Mouse (Mus musculus) CD4-positive helper T cell, adult 2 months (primary cell): ENCODE measurements around the gene Tomm22.

Experiments
- DNase-seq: peaks from one replicate; pipeline ENCODE4 v3.0.0-alpha.2; 2012; ENCODE audit warnings: low read depth, missing footprints, low spot score

Tomm22 gene

DNA sequence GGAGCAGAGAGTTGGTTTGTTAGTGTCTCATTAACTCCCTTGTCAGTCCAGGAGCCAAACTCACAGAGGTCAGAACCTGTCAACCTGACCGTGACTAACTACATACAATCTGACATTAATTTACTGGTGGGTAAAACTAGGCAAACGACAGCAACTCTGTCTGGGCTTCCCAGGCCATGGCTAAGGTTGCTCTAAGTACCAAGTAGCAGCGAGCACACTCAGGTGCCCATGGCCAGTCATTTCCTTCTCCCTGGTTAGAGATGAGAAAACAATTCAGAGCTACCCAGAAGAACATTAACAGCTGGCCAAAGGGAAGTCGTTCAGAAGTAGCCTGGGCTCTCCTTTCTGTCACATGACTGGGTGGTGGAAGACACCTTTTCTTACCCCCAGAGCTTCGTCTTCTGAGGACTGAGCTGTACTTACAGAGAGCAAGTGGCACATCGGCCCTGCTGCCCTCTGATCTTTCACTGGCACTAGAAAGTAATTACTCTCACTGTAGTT, 14.5 kb downstream of the Tomm22 start:
- no peak for DNase-seq

DNA sequence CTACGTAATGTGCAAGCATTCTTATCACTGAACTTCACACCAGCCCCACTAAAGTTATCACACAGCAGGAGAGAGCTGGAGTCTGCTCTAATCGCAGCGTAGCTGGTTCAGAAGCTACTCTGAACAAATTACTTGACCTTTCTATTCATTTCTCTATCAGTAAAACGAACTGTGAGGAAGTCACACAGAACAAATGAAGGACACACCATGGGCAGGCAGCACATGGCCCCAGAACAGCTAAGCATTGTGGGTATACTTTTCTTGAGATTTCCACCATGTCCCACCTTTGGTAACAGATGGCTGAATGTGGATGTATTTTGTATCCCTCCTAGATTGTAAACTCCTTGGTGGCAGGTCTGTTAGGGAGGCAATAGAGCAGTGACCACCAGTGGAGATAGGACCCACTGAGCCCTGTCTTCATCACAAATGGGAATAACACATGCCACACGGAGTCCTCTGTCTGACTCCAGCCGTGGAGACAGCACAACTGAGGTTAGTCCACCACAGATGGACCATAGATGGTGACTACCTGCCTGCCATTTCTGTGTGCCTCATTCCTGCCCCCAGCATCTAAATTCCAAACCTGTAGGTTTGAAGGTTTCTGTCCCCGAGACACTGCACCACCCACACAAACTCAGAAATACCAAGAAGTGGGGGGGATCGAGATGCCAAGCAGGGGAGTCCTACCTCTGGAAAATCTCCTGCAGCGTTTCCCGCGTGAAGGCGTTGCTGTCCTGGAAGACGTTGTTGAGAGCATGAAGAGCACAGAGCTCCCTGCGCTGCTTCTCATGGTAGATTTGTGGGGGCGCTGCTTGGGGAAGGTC, 15.6 kb downstream of the Tomm22 start:
- DNase-seq, result no peak

DNA sequence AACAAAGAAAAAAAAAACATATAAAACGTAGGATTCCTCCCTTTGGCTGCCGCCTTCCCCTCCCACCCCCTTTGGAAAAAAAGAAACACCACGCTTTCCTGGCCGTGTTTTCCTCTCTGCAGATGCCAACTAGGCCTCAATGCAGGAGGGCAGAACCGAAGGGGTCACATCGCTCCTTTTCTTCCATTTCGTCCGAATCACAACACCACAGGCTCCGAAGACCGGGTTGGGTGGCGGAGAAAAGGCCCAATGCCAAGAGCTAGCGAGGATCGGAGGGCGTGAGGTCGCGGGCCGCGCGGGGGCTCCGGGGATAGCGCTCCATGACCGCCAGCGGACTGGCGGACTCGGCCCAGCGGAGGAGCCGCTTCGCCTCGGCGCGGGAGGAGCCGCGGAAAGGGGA, 16.5 kb downstream of the Tomm22 start:
- no peak for DNase-seq

DNA sequence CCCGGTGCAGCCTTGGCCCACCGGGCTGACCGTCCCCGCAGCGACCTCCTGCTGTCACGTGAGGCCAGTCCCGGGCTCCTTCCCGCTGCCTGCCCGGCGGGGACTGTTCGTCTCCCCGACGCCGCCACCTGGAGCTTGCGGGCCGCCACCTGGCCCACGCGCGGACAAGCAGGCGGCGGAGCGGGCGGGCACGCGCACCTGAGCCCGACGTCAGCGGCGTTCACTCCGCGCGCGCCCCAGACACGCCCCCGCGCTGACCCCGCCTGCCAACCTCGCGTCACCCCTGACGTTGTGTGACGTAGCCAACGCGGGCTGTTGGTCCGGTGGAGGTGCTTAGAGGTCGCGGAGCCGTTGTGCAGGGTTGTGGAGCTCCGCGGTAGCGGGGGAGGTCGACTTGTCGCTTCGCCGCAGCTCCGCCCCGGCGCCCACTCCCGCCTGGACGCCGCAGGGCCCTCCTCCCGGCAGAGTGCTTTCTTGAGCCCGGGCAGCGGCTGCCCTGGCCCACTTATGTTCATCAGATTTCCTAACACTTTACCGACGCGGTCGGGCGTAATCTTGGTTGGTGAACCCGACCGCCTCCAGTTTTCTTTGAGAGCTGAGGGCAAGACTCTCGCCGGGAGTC, 17.1 kb downstream of the Tomm22 start, which contains the start of gene Josd1:
Josd1 (minus strand) TSS at position 274 of the 622 bp plus-strand sequence.
- DNase-seq, result peak; percentile 97

DNA sequence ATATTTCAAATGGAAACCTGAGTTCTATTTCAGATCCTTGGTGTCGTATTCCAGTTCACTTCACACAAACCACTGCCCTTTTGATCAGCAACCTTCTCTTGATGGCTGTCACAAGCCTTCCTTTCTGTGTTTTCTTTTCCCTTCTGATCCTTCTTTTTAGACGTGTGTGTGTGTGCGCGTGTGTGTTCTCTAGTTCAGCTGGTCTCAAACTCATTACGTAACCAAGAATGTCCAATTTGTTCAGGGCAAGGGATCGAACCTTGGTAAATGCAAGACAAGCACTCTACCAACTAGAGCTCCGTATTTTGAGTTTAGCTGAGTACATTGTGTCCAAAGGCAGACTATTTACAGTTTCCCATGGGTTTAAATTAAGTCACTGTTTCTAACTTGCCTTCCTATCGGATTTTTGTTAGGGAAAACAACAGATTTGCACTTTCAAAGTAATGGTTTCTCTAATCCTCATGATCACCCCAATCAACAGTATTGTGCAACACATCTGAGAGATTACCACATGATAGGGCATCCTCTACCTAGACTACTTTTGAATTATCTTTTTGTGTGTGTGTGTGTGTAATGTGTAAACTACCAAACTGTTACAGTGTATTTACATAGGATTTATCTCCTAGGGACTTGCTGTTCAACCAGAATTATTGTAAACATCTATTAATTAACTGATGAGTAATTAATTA, 17.8 kb downstream of the Tomm22 start:
- peak; percentile 60 for DNase-seq

DNA sequence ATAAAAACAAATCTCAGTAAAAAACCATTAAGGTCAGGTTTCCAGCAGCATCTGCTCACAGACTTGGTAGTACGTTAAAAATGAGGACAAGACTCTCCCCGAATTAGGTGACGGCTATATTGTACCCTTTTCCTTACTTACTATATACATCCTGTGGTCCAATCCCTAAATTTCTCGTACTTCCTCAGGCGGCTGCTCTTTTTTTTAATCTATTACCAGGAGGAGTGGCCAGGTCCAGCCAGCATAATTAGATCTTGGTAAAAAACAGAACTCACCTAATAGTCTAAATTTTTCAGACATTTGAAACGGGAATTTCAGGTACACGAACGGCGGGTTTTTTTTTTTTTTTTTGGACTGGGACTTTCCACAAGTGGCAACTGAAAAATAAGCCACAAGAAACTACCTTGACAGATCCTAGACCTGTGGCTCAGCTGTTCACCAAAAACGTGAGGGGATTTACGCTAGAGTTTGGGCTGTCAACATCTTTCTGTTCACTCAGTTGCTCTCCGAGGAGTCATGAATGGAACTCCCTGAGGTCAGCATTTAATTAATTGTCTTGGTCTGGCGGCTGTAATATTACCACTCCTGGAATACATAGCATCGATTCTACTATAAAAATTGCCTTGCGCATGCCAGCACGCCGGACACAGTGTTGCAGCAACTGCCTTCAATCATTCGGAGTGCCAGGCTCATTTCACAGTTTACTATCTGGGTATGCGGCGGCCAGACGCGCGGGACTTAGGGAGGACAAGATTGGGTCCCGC, 19.2 kb downstream of the Tomm22 start:
- DNase-seq, result peak; percentile 80

DNA sequence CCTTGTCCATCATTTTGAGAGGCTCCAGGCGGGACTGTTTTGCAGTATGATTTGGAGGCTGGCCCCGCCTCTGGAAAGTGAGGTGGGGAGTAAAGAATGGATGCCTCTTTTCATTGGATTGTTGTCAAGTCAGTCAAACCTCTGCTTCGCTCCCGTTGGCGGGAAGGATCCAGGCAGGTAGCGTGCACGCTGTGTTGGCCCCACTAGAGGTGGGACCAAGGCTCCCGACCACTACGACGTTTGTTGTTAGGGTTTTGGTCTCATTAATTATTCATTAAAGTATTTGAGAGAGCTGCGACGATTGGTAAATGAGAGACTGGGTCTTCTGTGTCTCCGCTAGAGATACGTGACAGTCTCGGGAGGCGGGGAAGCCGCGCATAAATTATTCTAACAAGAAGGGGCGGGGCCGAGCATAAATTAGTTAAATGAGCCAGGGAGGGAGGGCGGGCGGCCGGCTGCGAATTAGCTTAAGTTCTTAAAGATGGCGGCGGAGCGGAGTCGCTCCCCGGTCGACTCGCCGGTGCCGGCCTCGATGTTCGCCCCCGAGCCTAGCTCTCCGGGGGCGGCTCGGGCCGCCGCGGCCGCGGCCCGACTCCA, 19.9 kb downstream of the Tomm22 start, which contains the start of gene Gtpbp1:
Gtpbp1 (plus strand) TSS at position 420 of the 597 bp plus-strand sequence.
- DNase-seq, result peak; percentile 99

DNA sequence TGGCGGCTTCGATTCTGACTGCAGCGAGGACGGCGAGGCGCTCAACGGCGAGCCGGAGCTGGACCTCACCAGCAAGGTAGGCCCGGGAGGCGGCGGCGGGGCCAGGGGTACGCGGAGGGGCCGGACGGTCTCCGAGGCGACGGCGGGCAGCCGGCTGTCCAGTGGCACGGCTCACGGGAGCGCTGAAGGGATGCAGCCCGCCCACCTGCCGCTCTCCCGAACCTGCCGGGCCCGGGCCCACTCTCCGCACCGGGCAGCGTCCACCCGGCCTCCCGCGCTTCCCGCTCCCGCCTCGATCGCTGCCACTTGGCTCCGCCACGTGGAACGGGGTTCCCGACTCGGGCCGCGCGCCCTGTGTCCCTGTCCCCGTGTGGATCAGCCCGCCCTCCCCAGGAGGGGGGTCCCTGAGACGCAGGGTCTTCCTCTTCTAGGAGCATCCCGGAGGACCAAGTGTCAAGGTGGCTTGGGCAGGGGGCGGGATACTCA, 20.4 kb downstream of the Tomm22 start:
- DNase-seq, result no peak

DNA sequence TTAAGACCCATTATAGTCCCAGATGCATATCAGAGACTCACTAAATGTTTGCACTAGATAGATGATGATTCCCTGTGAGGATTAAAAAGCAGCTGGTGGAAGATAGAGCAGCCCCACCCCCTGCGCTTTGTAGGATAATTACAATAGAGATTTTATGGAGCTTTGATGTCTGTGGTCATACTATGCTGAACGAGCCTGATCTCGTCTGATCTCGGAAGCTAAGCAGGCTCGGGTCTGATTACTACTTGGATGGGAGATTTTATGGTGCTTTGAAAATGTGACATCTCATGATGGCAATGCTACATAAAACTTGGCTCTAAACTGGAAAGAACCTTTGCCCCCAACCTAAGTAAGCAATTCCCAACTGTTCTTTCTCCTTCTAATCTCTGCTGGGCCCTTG, 21.7 kb downstream of the Tomm22 start:
- DNase-seq, result peak; percentile 44

DNA sequence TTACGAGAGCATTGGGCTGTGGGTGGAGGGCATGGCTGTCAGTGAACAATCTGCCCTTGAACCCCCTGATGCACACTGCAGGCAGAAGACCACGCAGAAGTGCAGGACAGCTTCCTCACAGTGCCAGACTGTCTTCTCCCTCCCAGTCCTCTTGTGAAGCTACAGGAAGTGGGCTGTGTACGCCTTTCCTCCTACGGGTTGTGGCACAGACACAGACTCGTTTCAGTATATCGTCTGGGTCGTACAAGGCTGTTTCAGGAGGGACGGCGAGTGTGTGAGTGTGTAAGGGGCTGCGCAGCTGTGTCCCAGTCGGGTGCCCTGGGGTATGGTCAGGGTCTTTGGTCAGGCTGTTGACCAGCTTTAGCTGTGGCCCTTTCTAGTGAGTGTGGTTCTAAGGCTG, 23.1 kb downstream of the Tomm22 start:
- DNase-seq, result peak; percentile 80

DNA sequence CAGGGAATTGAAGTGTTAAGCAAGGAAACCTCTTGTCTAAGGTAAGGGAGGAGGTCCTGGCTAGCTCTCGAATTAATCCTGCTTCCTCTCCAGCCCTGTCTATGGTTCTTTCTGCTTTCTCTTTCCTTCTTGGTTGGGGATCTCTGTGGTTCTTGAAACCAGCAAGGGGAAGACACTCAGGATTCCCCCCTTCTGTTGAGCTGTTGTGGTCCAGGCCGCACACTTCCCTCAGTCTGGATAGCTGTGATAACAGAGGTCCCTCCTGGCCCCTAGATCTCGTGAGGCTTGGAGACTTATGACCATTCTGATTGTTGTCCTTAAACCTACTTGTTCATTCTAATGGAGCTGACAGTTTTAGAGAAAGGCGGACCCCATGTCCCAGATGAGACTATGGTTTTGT, 23.9 kb downstream of the Tomm22 start:
- peak; percentile 33 for DNase-seq

DNA sequence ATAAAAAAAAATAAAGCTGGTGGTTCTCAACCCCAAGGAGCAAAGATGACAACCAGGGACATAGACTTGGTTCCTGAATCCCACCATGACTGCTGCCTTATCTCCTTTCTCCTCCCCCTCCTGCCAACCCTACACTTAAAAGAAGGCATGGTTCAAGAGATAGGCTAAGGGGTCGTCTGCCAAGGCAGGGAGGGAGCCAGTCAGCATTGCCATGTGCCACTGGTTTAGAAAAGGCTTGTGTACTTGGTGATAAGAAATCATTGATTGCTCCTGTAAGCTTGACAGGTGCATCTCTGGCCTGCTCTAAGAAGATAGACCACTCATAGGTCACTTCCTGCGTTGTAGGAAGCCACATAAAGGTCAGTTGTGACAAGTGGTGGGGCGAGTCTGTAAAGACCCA, 24.9 kb downstream of the Tomm22 start:
- DNase-seq, result no peak

DNA sequence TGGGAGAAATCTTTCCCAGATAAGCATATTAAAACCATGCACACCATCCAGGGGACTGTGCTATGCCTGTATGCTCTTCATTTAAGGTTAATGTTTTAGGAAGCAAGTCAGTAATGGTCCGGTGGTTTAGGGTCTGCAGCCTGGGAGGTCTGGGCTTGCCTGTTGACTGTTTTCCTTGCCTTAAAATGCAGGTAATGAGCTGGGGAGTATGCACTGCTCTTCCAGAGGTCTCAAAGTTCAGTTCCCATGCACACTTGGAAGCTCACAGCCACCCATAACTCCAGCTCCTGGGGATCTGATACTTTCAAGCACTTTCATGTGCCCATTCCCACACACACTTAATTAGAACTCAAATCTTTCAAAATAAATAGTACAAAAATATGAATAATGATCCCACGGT, 25.8 kb downstream of the Tomm22 start:
- DNase-seq, result no peak

DNA sequence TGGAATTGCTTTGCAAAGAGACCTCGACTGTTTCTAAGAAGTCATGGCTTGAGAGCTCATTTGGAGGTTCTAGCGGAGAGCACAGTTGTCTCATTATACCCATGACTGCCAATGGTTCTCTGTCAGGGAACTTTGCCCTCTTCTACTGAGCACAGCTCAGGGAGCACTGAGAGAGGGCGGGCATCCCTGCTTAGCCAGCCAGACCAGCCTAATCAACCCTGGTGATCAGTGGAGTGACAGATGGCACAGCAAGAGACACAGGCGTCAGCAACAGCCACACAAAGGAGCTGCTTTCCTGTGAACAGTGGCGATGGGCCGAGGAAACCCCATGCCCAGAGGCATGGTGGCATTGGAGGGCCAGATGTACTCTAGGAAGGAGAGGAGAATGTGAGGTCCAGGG, 26.4 kb downstream of the Tomm22 start:
- no peak for DNase-seq

DNA sequence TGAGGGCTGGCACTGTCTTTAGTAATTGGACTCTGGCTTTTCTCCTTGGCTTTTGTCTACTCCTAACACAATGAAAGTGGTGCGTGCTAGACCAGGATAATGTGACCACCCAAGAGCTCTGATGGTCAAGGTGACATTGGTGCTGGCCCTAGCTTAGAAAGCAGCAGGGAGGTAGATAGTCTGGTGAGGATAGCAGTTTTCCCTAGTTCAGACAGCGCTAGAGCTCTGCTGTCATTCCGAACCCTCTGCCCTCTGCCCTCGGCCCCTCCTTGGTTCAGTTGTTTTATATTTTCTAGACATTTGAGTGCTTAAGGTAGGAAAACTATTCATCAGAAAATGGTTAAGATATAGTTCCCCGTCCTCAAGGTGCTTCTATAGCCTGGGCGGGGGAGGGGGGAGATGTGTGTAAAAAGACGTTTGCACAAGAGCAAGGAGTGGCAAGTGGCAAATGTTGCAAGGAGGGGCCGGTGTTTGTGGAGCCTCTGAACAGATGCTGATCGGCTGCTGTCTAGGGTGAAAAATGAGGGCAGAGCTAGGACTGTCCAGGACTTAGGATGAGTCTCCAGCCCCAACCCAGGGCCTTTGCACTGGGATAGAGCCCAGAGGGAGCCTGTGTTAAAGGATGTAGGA, 27.0 kb downstream of the Tomm22 start:
- DNase-seq, result no peak

DNA sequence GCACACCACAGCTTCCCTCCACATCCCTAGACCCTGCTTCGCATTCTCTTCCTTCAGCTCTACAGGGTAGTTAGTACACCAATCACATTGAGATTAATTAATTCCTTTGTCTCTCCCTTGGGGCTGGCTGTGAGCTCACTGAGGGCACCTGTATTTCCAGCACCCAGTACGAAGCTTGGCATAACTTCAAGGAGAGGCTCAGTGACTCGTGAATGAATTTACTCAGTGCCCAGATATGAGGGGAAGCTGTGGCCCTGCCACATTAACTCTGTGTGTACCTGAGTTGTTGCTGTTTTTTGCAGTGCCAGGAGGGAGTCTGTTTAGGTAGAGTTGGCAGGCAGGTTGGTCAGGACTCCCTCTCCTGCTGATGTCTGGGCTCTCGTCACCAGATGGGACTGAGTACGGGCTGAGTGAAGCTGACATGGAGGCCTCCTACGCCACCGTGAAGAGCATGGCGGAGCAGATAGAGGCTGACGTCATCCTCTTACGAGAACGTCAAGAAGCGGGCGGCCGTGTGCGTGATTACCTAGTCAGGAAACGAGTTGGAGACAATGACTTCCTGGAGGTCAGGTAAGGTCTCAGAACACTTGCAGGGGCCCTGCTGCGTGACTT, 36.0 kb downstream of the Tomm22 start:
- DNase-seq, result no peak

DNA sequence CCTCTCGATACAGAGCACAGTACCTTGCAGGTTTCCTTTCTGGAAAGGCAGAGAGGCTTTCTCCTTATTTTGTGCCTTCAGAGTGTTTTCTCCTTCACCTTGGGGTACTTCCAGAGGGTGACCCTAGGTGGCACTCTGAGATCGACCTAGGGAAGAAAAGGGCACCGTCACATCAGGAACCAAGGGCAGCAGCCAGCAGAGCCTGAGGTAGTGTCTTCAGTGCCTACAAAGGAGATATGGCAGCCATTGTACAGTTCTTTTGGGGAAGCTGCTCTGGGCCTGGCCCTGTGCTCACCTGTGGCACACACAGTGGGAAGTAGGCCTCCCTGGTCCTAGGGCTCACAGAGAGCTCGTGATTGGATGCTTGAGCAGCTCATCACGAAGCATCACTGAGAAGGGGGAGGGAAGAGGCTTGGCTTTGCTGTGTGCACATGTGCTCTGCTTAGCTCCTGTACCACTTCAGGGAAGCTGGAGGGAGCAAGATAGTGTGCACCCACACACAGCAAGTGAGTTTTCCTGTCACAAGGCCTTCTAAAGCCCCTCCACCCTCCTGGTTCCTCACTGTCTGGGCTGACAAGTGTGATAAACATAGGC, 37.7 kb downstream of the Tomm22 start:
- DNase-seq, result no peak

DNA sequence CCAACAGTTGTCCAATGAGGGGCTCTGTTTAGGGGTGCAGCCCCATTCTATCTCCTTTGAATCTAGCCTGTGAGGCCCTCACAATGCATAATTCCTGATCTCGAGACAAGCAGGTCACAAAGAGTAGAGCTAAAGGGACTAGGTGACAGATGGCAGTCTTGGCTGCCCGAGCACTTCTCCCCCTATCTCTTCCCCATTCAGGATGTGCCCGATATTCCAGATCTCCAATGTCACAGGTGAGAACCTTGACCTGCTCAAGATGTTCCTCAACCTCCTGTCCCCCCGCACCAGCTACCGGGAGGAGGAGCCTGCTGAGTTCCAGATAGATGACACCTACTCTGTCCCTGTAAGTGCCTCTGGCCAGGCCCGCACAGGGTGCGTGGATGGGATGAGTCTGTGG, 45.0 kb downstream of the Tomm22 start:
- DNase-seq, result no peak

DNA sequence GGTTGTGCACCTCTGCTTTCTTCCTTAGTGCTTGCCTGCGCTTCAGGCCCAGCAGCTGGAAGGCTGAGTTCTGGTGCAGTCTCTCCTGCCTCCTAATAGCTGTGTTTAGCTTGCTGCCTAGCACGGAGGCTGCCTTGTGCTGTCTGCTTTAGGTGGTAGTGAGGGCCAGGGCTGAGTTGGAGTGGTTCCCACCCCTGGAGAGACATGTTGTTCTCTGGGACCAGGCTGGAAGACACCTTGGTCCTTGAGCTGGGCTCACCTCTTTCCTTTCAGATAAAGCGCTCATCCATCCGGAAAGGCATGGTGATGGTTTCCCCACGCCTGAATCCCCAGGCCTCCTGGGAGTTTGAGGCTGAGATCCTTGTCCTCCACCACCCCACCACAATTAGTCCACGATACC, 46.0 kb downstream of the Tomm22 start:
- DNase-seq, result no peak

DNA sequence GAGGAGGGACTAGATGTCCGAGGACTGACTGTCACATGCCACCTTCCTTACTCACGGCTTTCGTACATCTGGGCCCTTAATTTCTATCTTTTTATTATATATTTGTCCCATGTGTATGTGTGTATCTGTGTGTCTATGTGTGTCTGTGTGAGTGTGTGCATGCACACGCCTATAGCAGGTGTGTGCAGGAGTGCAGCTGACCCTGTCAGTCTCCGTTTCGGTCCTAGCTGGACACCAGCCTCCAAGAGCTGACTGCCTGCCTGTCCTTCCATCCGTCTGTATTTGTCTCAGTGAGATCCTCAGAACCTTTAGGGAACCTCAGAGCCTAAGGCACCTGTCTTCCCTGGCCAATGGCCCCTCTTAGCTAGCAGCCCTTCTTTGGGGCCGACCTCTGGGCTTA, 49.6 kb downstream of the Tomm22 start:
- DNase-seq, result no peak
